Mouse (Mus musculus): Measurements from ENCODE around the gene Fam241b.
"Not testable (repeated sequence)": the region's sequence is repeated elsewhere in the genome, so short reads cannot be mapped to it uniquely, and the experiment has no call there.

The Fam241b gene

DNA sequence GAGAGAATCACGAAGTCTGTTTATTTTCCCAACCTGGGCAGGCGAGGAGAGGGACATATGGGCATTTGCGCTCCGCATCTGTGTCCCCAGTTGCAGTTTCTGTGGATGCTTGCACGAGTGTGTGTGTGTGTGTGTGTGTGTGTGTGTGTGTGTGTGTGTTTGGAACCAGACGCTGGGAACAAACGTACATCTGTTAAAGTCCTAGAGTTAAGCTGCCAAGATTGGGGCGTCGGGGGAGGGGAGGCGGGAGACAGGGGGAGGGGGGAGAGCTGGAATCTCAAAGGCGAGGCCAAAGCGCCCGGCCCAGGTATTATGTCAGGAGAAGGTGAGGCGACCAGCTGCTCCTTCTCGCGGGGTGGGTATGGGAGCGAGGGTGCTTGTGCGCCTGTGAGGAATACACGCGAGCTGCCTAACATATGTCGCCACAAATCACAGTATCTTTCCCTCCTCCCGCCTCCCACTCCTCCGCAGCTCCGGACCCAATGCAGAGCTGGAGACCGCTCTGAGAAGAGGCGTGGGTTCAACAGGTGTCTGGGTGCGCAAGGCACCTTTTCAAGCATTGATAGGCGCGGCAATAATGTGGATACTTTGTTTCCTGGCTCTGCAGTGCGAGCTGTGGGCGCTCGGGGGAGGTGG is 15.3 kb downstream of the Fam241b start:
- DNase-seq (ENCODE audit: low spot score), result no peak

DNA sequence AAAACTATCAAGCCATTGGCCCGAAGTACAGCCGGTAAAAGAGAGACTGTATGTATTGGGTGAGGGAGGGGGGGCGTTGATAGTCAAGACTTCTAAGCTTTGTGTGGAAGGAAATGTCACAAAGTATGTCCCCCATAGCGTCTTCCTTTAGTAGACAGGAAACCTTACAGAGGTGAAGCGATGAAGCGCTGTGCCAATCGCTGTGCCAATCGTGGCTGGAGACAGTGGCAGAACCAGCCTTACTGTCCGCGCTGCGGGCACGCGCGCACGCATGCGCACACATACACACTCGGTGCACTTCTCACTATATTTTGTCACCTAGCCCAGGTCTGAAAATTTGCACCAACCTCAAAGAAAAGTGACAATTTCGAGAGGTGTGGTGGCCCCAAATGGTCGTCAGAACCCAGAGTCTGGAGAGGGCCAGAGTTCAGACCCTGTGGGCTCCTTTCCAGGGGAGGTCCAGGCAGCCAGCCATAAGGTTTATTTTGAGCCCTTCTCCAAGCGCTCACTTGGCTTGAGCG is 15.9 kb downstream of the Fam241b start:
- DNase-seq (ENCODE audit: low spot score), result no peak

DNA sequence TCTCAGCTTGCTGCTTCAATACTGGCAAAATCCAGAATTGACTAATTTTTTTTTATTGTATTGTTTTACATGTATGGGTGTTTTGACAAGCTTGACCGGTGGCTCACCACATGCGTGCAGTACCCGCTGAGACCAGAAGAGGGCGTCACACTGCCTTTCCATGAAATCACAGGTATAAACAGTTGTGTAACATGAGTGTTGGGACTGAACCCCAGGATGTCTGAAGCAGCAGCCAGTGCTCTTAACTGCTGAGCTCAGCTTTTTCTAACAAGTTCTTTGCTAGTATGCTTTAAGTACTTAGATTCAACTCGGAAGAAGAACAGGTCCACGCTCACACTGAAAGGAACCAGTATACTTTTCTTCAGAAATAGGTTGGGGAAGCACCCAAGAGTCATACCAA is 16.6 kb downstream of the Fam241b start:
- no peak for DNase-seq (ENCODE audit: low spot score)

DNA sequence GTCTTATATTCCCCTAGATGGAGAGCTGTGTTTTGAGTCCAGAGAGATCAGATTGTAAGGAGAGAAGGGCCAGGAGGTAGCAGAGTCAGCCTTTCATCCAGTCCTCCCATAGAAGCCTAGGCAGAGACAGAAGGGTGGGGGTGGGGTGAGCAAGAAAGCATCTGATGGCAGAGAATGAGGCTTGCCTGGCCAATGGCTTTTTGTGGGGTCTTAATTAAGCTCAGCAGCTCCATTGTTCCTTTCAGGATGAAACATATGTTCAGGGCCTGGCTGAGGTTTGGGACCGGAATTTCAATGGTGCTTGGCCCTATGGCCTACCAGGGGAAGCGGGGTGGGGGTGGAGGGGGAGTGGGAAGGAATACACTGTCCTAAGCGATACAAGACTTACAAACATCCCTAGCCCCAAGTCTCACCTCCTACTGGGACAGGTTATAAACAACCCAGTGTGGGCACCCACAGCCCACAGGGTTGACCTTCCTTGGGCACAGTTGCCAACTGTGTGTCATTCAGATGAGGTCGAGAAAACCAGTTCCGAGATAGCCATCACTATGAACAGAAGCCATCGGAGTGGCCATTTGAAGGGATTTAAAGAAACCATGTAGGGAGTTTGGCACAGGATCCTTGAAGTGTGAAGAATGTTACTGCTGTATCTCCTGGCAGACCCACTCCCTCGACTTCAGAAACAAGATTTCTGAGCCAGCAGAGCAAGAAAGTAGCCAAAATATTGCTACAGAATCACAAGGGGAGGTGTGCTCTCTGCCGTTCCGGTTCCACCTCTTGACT is 29.7 kb downstream of the Fam241b start:
- no peak for DNase-seq (ENCODE audit: low spot score)

DNA sequence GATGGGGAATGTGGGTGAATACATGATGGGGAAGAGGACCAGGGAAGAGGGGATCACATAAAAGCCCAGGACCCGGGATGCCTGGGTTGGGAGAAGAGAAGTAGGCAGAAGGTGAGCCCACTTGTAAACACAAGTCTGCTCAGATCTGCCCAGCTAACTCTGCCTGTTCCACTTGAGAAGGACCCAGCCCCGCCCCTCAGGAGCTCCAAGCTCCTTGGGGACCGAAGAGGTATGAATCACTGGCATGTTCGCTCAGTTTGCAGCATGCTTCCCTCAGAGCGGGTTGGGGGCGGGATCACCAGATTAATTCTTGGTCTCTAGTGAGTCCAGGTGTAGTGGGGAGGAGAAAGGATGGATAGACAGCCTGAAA is 32.5 kb downstream of the Fam241b start:
- DNase-seq (ENCODE audit: low spot score), result no peak

DNA sequence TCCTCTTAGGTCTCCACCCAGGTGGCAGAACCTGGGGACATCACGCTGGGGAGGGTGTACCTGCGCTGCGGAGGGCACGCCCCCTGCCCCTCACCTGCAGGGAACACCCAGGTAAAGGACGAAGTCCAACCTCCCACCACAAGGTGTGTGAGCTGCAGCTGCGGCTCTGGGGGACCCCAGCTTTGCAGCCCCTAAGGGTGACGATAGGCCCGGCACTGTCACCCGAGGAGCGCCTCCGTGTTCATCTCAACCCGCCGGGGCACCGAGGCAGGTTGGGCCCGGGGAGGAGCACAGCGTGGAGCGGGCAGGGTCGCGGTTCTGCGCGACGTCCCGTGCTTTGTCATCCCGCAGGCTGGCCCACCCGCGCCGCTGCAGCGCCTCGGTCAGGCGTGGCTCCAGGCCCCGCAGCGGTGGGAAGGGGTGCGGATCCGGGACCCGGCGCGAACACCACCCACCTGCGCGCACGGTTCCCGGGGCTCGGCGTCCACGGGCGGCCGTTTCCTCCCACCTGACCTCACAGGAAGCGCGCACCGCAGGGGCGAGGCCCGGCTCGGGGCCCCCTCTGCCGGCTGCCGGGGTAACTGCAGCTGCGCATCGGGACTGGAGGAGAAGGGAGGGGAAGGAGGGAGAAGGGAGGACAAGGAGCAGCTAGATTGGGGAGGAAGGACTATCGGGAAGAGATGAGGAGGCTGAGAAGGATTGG is 33.1 kb downstream of the Fam241b start:
- peak; percentile 84 for DNase-seq (ENCODE audit: low spot score)

DNA sequence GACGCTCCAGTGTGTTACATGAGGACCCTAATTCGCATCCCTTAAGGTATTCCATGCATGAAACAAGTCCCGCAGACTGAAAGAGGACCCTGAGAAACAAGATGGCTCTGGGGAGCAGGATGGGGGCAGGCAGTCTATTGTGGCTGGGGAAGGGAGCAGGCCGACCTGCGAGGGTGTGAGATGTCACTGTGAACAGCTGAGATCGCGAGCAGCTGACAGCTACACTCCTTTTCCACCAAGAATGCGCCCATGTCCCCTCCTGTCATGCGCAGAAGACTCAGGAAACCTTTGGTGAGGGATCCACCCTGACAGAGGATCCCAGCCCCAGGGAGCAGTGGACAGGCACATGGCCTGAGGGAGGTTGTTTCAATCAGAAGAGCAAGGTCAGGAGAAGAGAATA is 36.7 kb downstream of the Fam241b start:
- no peak for DNase-seq (ENCODE audit: low spot score)

DNA sequence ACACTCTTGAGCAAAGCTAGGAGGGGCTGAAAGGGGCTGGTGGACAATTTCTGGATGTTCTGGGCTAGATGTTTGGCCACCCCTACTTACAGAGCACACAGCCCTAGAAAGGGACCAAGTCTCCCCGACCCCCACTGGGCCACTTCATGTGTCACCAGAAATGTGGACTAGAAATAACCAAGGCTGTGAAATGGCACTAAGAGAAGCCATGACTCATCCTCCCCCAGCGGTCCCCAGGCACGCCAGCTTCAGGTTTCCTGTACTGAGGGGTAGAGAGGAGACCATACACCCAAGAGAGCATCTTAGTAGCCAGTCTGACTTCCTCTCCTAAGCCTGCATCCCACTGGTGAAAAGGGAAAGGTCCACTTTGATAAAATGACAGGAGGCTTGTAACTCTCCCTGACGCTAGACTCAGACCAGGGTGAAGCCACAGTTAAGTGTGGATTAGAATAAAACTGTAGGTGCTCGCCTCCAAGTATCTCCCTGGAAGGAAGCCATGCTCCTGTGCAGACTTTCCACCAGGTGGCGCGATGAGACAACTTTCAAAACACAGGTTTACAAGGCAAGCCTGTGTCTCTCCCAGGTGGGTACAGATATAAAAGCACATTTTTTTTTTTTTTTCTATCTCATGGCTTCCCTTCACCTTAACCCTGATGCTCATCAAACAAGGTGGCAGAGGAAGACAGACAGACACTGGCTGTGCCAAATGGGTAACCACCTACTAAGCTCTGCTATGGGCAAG is 38.7 kb downstream of the Fam241b start:
- DNase-seq (ENCODE audit: low spot score), result peak; percentile 82

DNA sequence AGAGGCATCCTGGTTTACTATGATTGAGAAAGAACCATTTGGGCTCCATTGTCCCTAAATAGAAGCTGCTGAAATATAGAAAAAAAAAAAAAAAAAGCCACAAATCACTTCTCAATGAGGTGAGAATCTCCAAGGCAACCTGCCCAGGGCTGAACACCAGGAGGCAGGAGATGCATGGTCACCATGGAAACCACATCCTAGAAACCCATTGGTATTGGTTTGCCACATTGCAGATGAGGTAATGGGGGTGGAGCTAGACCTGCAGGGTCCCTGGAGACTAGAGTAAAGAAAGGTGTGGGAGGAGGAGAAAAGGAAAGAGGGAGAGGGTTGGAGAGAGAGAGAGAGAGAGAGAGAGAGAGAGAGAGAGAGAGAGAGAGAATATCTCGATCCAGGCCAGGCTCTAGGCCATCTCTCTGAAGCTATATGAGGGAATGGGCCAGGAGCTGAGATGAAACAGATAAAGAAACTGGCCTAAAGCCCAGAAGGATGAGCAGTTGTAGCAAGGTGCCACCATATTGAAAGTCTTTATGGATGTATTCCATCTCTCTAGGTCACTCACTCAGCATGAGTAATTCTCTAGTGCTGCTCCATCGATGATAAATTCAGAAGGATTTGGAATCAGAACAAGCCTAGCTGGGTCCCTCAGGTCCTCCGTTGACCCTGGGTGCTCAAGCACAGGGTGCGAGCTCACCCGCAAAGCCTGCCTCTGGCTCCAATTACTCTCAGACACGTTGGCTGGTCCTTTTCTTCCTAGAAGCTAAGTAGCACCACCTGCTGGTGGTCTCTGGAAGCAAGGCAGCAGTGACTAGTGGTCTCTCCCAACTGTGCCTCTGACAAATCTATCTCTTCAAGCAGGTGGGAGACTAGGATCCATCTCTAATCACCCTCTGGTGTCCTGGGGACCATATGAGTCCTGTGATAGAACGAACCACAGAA is 41.9 kb downstream of the Fam241b start:
- peak; percentile 91 for DNase-seq (ENCODE audit: low spot score)

DNA sequence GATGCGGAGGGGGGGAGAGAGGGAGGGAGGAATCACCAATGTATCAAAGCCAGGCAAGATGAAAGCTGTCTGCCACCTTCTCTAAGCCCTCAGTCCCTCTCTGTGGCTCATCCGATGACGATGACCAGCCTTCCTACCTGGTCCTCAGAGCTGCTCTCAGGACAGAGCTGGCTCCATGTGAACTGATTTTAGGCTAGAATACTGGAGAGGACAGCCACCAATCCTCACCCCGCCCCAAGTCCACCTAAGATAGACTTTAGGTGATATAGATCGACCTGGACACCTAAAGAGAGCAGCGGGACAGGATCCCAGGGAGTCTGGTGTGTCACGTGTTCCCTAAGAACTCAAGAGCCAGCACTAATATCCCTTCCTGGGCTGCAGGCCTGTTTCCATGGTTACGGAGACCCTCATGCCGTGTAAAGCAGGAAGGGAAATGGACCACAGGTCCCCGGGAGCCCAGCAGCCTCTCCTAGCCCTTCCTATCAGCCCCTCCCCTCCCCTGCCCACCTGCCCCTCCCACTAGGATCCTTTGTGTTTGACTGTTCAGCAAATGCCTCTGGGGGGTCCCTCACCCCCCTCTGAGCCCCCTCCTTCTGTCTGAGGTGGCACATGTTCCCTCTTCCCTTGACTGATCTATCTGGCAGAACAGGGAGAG is 43.8 kb downstream of the Fam241b start:
- peak; percentile 42 for DNase-seq (ENCODE audit: low spot score)

DNA sequence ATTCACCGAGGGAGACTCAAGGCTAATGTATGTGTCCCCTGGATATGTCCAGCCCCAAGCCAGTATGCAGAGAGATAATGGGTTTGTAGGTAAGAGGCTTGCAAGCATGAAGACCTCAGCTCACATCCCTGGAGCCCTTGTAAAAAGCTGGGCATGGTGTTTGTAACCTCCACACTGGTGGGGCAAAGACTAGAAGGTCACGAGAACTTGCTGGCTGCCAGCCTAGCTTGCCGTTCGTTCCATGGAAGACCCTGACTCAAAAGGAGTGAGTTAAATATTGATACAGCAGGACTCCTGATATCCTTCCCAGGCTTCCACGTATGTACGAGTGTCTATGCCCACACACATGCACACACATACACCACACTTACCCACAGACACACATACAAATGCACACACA is 49.3 kb downstream of the Fam241b start:
- DNase-seq (ENCODE audit: low spot score), result no peak

DNA sequence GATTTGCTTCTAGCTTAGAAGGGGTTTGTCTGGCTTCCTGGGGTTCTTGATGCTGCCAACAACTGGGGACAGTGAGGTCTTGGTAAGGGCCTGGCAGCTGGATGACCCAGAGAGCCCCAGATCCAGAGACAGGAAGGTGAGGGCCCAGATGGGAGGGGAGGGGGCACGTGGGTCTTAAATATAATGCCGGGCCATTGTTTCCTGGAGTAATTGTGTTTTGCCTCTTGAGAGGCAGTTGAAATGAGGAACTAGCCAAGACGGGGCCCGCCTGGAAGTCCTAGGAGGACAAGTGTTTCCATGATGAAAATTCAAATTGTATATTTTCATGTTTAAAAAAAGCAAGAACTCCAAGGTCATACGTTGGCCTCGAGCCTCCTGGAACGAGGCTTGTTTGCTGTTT is 49.8 kb downstream of the Fam241b start:
- no peak for DNase-seq (ENCODE audit: low spot score)

DNA sequence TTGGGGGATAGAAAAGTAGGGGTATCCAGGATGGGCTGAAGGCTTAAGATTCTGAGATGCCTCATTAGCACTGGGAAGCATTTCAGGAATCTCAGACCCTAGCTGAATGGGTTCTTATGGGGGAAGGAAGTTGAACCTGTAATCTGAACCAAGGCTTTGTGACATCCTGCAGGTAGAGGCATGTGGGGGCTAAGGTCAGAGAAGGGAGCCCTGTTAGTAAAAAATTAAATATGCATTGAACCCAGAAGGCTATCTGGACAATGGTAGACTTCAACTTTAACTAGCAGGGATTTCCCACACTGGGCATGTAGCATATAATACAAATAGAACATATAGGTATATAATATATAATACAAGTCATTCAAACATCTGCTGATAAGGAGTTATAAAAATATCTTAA is 54.2 kb downstream of the Fam241b start:
- DNase-seq (ENCODE audit: low spot score), result no peak

DNA sequence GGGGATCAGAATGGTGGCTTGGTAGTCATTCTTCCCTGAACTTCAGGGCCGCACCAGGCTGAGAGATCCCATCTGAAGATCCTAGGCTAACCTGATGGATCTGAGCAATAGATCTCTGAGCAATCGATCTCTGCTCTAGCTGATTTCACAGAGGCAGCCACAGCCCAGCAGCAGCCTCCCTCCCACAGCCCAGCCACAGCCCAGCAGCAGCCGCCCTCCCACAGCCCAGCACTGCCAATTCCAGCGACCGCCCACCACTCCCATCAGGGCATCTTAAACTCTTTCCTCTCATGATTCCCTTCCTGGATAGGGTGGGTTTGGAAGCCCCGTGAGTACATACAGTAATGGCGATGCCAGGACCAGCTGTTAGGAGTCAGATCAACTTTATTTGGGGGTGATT is 54.6 kb downstream of the Fam241b start:
- DNase-seq (ENCODE audit: low spot score), result no peak

DNA sequence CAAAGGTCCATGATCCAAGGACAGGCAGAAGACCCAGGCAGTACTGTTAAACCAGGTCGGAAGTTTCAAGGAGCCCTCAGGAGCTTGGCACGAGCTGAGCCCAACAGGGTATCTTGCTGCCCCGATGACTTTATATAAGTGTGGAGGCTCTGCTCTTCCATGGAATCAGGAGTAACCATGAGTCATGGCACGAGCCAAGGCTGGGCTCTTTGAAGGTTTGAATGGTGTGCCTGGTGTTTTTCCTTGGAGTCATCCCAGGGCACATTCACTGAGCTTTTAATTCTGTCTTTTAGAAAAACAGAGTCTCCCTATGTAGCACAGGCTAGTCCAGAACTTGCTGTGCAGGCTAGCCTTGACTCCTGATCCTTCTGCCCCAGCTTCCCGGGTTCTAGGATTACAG is 55.3 kb downstream of the Fam241b start:
- no peak for DNase-seq (ENCODE audit: low spot score)

DNA sequence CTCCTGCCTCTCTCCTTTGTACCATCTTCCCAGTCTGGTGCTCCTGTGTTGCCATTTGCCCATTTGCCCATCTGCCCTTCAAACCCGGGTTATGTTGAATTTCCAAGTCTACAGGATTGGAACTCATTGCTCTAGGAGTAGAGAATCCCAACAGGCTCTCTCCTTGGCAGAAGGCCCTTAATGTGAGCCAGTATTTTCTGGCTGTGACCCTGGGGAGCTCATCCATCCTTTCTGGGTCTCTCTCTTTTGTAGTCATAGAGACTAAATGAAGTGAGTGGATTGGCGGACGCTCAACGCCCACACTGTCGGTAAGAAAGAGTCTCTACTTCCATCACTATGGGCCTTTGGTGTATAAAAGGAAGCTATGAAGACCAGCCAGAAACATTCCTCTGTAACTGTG is 56.9 kb downstream of the Fam241b start:
- no peak for DNase-seq (ENCODE audit: low spot score)

DNA sequence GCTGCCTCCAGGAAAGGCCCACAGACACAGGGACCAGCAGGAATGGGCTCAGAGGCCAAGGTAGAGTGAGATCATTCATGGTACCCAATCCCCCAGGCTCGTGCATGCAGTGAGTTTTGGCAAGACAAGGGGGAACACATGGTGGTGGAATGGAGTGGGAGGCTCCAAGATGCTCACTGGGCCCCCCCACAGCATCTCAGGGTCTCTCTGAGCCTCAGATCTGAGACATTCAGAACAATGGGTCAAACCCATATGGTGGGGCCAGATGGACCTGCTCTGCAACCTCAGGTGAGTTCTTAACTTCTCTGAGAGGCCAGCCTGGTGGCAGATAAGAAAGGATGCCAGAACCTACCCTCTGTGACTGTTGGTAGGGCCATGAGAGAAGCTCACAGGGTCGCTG is 57.7 kb downstream of the Fam241b start:
- DNase-seq (ENCODE audit: low spot score), result no peak

DNA sequence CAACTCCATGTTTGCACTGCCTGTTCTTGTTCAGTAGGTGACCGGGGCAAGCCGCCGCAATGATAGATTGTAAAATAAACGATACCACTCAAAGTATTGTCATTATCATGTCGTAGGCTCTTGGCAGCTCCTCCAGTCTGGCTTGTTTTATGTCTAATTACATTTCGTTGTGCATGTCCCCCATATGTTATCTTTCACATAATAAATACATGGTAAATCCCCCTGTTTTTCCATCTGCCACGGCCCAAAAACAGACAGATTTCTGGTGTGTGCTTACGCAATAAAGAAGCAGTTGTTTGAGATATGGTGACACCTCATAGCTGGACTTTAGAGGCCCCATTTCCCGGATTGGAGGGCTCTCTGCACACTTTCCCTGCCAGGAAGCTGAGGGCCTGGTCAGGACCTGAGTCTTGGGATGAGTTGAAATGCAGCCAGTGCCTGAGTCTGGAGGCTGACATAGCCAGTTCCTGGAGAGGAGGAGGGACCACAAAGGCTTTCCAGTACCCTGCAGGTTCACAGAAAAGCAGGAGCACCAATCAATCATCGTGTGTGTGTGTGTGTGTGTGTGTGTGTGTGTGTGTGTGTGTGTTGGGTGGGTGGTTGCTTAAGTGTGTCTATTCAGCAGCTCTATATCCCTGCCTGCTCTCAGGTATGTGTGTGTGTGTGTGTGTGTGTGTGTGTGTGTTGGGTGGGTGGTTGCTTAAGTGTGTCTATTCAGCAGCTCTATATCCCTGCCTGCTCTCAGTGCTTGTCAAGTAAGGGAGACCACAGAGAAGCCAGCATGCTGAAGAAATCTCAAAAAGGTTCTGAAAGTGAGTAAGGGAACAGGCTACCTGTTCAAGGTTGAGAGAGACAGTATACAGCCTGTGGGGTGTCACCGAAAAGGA is 67.2 kb downstream of the Fam241b start:
- DNase-seq (ENCODE audit: low spot score), result no peak

DNA sequence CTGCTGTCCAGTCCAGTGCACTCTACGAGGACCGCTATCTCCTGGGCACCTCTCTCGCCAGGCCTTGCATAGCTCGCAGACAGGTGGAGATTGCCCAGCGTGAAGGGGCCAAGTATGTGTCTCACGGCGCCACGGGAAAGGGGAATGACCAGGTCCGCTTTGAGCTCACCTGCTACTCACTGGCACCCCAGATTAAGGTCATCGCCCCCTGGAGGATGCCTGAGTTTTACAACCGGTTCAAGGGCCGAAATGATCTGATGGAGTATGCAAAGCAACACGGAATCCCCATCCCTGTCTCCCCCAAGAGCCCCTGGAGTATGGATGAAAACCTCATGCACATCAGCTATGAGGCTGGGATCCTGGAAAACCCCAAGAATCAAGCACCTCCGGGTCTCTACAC is 72.4 kb downstream of the Fam241b start:
- DNase-seq (ENCODE audit: low spot score), result not testable (repeated sequence)

DNA sequence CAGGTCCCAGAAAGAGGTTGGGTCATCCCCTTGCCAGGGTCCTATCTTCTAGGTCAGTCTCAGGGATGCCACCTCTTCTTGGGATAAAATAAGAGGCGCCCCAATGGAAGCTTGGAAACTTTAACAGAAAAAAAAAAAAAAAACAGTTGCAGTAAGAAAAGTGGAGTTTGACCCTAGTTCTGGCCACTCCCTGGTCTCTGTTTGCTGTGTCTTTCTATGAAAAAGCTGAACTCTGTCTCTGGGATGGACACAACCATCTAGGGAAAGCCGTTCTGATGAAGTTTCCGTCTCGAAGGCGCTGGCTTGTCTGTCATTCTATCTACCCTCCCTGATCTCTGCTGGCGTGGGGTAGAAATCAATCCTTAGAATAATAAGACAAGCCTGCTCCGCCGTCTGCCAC is 73.1 kb downstream of the Fam241b start:
- no peak for DNase-seq (ENCODE audit: low spot score)

All from embryo, embryonic 10.5 days (tissue).